Mouse (Mus musculus) spleen, embryonic (tissue): ENCODE data around the gene Gm21863.
"Not testable (repeated sequence)": the region's sequence is repeated elsewhere in the genome, so short reads cannot be mapped to it uniquely, and the experiment has no call there.

Experiments used
- CTCF ChIA-PET: fragments of 350-600 bp; sonication (Branson Sonifier 250); formaldehyde crosslinking; loops from one replicate; lab custom pipeline; 2022; lab: Charles Lee

Gene Gm21863

DNA sequence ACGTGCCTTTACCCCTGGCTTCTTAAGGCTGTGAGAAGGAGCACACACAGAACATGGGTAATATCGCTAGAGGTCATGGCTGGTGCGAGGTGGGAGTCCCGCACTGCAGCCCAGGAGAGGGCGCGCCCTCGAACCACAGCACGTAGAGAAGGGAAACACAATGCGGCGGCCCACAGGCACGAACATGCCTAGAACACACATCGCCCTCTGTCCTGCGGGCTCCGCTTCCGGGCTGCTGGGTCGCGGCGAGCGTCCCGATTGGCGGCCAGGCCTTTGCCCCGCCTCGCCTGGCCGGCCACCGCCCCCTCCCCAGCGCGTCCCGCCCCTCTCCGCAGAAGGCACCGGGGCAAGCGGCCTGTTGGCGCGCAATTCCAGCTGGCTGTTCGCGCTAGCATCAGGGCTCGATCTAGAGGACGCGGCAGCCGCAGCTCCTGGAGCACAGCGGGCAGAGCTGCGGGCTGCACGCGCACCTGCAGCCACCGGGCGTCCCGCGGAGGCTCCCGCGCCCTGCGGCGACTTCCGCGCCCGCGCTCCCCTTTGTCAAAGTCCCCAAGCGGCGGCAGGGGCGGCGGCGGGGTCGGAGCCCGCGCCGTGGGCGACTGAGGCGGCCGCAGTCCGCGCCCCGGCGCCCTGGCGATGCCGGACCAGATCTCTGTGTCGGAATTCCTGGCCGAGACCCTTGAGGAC, at the start of gene Gm21863:
Gene Gm21863 (plus strand): TSS at position 637 of the 687 bp plus-strand sequence.
- CTCF ChIA-PET: not testable (repeated sequence)

- CTCF ChIA-PET: not testable (repeated sequence)
These were observed 26.3 kb upstream of the Gm21863 start for GRCm38 (mm10) chr12:19928049-19928448.
